Mouse (Mus musculus): ENCODE measurements around the gene Naxd.

- TF ChIP-seq CTCF (IDR thresholded peaks at IDR 0.05; ENCODE audit: low read depth, low read length) (no peak), GATA1 (IDR thresholded peaks at IDR 0.05; ENCODE audit: borderline replicate concordance, low read length) (no peak), TAL1 (conservative IDR thresholded peaks at IDR 0.05; ENCODE audit: low read depth, low read length) (no peak), POLR2AphosphoS5 (IDR thresholded peaks at IDR 0.05; ENCODE audit: insufficient replicate concordance, low read depth, low read length) (no peak), GATA2 (IDR thresholded peaks at IDR 0.05; ENCODE audit: borderline replicate concordance, low read depth, low read length) (no peak)
Measured at GRCm38 (mm10) chr8:11534494-11534893, 37.2 kb downstream of the Naxd start.
